Mouse (Mus musculus): ENCODE measurements around the gene Ptpn7. TPM values are rescaled to one million over a fixed set of nuclear protein-coding genes. Genes with fewer than 3 reads are reported as not detected.

Ptpn7 gene
- total RNA-seq, 2 experiments from 2014 or later: 0.22 TPM; not detected in 1

DNA sequence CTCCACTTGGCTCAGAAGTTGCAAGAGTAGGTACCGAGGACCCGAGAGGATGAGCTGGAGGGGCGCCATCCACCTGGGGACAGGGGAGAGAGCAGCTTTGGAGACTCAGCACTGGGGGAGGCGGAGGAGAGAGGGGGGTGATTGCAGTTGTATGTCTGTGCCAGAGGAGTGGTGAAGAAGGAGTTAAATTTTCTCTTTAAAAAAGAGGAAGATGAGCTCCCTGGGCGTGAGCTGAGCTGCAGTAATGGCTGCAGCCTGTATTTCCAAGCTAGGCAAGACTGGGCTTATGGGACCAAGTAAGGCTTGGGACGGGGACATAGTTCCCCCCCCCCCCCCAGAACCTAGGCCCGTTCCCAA, 15.2 kb downstream of the Ptpn7 start:
- intact Hi-C loops (cut with DNase I): no loop called here
- DNase-seq (ENCODE audit: extremely low spot score in 1 of 2, low spot score in 2 of 2): no peak

DNA sequence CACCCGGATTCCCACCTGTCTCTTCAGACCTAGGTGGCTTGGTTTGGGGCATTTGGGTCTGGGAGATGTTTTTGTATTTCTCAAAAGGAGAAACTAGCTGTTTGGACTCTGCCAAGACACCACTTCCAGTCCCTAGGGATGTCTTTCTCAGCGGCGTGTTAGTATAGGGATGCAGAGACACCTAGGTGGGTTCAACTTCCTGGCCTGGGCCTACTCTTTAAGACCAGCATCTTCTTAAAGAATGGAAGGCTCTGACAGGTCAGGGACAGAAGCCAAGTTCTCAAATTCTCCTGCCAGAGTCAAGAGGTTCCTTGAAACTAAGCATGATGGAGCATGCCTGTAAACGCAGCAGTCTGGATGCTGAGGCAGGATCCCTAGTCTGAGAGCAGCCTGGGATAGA, 16.0 kb downstream of the Ptpn7 start:
- intact Hi-C loops (cut with DNase I): no loop called here
- DNase-seq (ENCODE audit: extremely low spot score in 1 of 2, low spot score in 2 of 2): peak in 1 of 2 experiments; percentile 17

DNA sequence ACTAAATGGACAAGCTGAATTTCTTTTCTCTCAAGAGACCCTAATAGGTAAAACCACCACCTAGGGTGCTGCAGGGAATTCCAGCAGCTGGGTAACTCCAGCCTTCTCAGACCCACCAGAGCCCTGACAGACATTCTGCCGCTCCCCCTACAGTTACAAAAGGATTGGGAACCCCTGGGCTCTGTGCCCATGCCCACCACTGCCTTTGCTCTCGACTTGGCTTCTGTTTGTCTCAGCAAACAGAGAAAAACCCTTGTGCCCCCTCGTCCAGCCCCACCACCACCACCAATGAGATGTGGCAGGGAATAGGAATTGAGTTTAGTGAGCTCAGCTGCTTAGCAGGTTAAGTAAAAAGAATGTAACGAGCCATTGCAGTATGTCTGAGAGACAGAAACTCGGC, 16.5 kb downstream of the Ptpn7 start:
- intact Hi-C loops (cut with DNase I): no loop called here
- no peak for DNase-seq (ENCODE audit: extremely low spot score in 1 of 2, low spot score in 2 of 2)

DNA sequence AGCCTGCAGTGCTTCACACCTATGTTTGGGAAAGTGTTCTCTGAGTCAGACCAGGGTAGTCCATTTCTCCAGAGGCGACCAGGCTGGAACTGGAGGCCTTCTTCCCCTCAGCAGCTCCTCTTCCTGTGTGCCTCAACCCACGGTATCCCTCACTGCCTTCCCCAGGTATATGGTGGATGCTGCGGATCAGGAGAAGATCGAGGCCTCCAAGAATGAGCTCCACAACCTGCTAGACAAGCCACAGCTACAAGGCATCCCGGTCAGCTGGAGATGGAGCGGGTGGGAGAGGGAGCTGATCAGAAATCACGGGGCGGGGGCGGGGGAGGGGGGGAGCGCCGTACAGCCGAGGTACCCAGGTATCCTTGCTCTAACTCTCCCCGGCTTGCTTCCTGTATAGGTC, 21.5 kb downstream of the Ptpn7 start:
- DNase-seq (ENCODE audit: extremely low spot score in 1 of 2, low spot score in 2 of 2): no peak
- intact Hi-C loops (cut with DNase I): no loop called here

DNA sequence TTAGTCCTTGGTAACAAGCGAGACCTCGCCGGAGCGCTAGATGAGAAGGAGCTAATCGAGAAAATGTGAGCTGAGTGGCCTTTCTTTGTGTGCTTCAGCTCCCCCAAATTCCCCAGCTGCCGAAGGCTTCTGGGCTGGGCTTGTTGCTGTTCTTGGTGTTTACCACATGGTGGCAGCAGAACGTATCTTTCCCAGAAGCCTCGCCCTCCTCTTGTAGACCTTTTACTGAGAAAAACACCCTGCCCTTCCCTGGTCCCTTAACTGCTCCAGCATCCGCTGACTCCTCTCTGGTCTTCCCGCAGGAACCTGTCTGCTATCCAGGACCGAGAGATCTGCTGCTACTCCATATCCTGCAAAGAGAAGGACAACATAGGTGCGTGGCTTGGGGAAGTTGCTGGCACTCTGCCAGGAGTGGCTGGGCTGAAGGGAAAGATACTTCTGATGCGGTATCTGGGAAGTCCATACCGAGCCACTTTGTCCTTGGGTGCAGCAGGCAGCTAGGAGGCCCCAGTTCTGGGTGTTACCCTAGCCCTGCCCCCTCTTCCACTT, 22.0 kb downstream of the Ptpn7 start:
- intact Hi-C loops (cut with DNase I): no loop called here
- DNase-seq (ENCODE audit: extremely low spot score in 1 of 2, low spot score in 2 of 2): peak; percentile 74 to 88

DNA sequence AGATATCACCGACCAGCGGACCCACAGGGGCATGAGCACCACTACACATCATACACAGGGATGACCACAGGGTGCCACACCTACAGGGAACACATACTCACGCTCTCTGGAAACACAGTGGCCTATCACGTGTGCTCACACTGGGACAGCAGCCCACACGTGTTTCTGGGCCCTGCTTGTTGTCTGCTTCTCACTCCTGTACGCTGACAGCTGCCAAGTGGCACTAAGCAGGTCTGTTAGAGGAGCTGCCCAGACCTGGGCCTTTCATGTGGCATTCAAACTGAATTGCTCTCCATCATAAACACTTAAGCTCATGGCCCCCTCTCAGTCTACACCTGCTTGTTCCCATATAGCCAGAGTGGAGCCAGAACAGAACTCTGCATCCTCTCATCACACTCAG, 23.8 kb downstream of the Ptpn7 start:
- no peak for DNase-seq (ENCODE audit: extremely low spot score in 1 of 2, low spot score in 2 of 2)
- intact Hi-C loops (cut with DNase I): loop anchor here (5.0 kb wide), 1 partner anchor 216 kb away; no protein-coding TSS in a partner anchor

DNA sequence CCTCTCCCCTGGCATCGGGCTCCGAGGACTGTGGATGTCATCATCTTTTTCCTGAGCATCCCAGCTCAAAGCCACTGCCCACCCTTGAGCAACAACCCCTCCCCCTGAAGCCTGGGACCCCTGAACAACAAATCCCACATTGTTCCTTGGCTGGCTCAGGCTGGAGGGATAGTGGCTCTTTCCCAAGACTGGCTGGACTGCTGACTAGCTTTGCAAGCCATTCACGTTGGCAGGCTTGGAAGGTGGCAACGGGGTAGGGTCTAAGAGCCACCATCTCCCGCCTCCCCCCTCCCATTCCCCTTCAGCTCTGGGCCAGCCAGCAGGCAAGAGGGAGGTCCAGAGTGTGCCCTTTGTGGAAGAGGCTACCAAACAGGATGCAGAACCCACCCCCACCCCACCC, 26.1 kb downstream of the Ptpn7 start:
- peak; percentile 73 to 80 for DNase-seq (ENCODE audit: extremely low spot score in 1 of 2, low spot score in 2 of 2)

DNA sequence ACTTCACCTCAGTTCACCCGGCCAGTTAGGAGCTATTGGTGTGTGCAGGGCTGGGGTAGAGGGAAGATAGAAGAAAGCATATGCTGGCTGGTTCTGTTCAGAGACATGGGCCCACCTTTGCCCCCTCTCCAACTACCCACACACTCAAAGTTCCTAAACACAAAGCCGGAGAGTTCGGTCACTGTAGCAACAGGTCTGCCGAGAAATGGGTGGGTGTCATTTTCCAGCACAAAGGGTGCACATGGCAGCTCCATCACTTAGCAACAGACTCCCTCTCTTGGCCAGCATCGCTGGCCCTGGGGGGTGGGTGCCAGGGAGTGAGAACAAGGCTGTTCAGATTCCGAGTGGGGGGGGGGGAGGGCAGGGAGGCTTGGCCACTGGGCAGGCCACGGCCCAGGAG, 26.6 kb downstream of the Ptpn7 start:
- peak; percentile 75 to 76 for DNase-seq (ENCODE audit: extremely low spot score in 1 of 2, low spot score in 2 of 2)
- intact Hi-C loops (cut with DNase I): loop anchor here (5.0 kb wide), 1 partner anchor 213 kb away; no protein-coding TSS in a partner anchor

More for the DNA sequence above, 26.1 kb downstream of the Ptpn7 start:
- intact Hi-C loops (cut with DNase I): loop anchor here (5.0 kb wide), 1 partner anchor 214 kb away; no protein-coding TSS in a partner anchor

DNA sequence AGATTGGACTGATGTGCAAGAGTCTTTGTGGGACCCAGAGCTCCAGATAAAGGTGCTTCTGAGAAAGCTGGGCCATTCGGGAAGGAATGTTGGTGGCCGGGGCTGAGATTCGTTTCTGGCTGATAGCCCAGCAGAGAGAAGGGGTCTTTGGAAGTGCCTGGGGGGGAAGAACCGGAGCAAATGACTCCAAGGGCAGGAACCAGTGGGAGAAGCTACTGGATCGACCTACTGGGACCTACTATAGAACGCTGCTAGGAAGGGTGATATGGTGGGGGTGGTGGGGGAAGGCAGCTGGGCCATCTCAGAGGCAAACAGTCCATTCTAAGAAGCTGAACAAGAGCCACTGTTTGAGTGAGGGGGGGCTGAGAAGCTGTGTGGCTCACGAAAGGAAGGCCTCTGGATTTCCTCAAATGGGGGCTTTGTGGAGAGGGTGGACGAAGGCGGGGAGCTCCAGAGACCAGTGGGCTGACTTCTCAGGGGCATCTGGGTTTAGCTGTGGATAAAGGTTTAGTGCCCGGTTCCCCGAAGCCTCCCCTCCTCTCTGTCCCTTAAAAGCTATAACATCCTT, 27.1 kb downstream of the Ptpn7 start:
- intact Hi-C loops (cut with DNase I): loop anchor here (5.0 kb wide), 1 partner anchor 213 kb away; no protein-coding TSS in a partner anchor
- DNase-seq (ENCODE audit: extremely low spot score in 1 of 2, low spot score in 2 of 2): peak in 1 of 2 experiments; percentile 35

DNA sequence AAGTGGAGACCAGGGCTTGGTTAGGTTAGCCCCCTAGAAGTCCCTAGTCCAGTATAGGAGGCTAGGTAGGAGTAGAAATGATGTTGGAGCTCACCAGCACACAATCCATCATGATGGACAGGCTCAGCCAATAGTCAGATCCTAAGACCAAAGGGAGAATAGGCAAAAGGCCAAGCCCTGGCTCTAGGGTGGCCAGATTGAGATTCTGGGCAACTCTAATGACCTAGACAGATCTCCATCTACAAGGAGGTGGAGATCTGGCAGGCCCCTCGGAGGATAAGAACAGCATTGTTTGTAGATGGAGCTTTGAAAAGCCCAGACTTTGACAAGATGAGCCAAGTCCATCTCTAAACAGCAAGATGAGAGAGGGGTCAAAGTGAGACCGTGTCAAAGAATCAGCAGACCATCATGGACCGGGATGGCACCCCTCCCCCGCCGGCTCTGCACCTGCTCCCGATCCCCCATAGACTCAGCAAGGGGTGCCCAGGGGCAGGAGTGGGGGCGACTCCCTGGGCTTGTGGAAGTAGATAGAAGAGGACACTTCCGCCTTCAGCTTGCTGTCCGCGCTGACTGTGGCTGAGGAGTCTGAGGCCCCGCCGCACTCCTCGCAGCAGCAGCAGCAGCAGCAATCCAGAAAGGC, 28.0 kb downstream of the Ptpn7 start:
- intact Hi-C loops (cut with DNase I): no loop called here
- no peak for DNase-seq (ENCODE audit: extremely low spot score in 1 of 2, low spot score in 2 of 2)

DNA sequence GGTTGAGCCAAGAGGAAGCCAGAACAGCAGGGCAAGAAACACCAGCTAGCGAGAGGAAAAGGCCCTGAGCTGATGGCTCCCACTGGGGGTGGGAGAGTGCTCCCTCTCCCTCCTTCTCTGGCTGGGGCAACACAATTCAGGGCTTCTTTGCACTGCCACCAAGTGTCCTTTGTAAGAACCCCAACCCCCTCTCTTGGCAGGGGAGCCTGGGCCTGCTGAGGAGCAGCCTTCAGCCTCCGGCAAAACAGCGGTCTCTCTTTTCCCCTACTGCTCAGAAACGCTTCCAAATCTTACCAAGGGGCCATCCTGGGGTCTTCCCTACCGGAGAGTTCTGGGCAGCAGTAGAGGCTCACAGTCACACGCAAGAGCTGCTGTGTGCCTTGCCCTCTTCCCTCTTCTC, 30.2 kb downstream of the Ptpn7 start:
- DNase-seq (ENCODE audit: extremely low spot score in 1 of 2, low spot score in 2 of 2): peak; percentile 69 to 73
- intact Hi-C loops (cut with DNase I): no loop called here

DNA sequence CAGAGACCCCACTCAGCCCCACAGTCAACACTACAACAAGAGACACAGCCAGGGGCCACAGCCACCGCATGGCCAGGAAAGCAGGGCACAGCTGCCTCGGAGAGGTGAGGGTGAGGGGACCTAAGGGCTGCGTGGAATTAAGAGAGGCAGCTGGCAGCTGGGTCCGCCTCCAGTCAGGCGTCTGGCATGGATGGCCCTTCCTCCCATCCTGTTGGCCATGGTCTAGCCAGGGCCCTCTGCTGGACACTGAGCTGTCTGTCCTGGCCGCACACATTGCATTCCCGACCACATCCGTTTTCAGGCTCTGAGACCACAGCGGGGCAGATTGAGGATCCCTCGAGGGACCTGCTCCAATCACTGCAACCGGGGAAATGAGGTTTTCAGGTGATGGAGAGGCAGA, 34.9 kb downstream of the Ptpn7 start, which contains the start of gene Gpr37l1:
TSS of gene Gpr37l1 (minus strand) at position 247 of the 400 bp plus-strand sequence.
- DNase-seq (ENCODE audit: extremely low spot score in 1 of 2, low spot score in 2 of 2): peak; percentile 60 to 74
- intact Hi-C loops (cut with DNase I): no loop called here

DNA sequence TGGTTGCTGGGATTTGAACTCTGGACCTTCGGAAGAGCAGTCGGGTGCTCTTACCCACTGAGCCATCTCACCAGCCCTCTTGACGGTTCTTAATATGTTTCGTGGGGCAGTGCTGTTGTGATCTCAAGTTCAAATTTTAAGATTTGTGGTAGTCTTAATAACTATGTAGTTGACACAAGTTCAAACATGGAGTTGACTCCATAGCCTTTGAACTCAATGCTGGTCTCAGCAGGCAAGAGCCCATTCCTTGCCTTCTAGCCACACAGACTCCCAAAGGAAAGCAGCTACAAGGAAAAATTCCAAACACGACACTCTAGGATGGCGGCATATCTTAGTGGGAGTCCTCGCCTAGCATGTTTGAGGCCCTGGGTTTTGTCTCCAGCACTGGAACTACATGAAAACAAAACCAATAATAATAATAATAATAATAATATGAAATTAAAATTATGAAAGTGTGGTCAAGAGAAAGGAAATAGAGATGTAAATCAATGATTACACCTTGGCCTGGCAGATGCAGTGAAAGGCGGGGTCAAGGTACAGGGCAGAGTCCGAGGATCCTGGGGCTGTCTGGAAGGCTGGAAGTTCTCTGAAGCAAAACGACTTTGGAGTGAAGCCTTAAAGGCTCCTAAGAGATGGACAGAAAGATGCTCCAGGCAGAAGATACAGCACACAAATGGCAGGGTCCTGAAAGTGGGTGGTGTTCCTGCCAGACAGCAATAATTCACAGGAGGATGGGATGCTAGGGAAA, 36.1 kb downstream of the Ptpn7 start:
- intact Hi-C loops (cut with DNase I): no loop called here
- no peak for DNase-seq (ENCODE audit: extremely low spot score in 1 of 2, low spot score in 2 of 2)

DNA sequence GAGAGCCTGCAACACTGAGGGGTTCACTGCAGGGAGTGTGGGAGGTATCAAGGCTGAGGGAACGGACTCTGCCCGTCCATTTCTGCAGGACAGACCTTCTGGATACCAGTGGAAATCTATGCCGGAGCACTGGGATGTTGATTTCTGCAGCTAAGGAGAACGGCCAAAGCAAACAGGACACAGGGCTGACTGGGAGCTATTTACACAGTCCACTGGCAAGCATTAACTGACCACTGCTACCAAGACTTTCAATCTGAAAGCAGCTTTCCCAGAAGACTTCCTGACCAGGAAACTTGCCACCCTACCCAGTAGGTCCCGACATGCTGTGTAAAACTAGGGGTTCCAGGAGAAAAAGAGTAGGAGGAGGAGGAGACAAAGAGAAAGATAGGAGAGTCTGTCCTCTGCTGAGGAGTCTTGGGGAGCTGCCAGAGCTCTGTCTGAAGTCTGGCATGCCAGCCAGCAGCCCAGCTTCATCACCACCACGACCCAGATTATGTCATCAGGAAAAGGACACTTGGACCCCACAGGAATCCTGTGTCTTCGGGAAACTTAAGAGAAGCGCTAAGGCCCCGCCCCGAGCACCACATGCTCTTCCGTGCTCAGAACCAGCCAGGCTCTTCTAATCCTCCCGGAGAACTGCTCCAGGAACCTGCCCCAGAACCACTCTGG, 37.2 kb downstream of the Ptpn7 start:
- intact Hi-C loops (cut with DNase I): no loop called here
- DNase-seq (ENCODE audit: extremely low spot score in 1 of 2, low spot score in 2 of 2): peak in 1 of 2 experiments; percentile 37

DNA sequence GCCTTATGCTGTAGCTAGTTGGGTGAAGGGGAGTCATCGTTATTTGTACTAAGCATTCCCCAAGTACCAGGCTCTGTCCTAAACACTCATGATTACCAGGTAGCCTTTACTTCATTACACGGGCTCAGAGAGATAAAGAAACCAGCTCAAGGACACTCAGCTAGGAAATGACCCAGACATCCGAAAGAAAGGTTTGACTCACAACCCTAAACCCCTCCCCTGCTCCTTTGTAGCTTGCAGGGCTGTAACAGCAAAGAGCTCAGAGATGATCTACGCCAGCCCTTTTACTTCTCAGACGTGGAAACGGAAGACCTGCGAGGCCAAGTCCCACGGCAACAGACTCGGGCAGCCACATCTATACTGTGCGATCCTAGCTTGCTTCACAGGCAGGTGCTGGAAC, 37.8 kb downstream of the Ptpn7 start:
- DNase-seq (ENCODE audit: extremely low spot score in 1 of 2, low spot score in 2 of 2): no peak
- intact Hi-C loops (cut with DNase I): no loop called here

DNA sequence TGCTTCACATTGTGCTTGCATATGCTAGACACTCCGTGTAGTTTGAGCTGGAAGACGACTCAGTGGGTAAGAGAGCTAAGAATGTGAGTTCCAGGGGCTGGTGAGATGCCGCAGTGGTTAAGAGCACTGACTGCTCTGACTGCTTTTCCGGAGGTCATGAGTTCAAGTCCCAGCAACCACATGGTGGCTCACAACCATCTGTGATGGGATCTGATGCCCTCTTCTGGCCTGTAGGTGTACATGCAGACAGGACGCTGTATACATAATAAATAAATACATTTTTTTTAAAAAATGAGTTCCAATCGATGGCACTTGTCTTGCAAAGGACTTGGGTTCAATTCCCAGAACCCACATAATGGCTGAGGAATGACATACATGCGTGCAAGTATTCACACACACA, 38.7 kb downstream of the Ptpn7 start:
- intact Hi-C loops (cut with DNase I): no loop called here
- no peak for DNase-seq (ENCODE audit: extremely low spot score in 1 of 2, low spot score in 2 of 2)

DNA sequence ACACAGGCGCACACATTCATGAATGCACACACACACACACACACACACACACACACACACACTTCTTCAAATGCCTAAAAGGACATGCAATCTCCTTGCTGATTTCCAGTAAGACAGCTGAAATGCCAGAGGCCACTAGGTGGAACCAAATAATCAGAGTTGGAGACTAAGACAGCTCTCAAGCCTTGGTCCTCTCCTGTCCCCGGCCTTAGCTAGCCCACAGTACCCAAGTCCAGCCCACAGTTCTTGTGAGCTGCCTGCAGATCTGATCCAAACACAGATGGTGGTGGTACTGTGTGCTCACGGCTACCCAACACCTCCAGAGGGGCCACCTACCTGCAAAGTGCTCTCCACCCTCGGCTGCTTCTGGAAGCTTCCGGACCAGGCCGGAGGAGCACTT, 39.5 kb downstream of the Ptpn7 start:
- DNase-seq (ENCODE audit: extremely low spot score in 1 of 2, low spot score in 2 of 2): peak; percentile 69 to 74
- intact Hi-C loops (cut with DNase I): loop anchor here (2.0 kb wide), 1 partner anchor 87 kb away; the partner anchor contains the start of gene Elf3

DNA sequence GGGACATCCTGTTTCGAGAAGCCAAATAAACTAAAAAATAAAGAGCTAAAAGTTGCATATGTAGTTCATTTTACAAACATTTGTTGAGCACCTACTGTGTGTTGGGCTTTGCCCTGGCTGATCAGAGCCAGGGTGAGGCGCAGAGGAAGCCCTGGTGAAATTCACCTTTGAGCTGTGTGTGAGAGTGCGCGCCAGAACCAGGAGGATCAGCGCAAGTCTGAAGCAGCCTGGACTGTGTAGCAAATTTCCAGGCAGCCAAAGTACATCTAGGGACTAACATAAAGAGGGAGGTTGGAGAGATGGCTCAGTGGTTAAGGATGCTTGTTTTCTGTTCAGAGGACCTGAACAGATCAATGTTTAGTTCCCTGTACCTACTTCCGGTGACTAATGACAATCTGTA, 40.8 kb downstream of the Ptpn7 start:
- no peak for DNase-seq (ENCODE audit: extremely low spot score in 1 of 2, low spot score in 2 of 2)
- intact Hi-C loops (cut with DNase I): loop anchor here (2.0 kb wide), 1 partner anchor 85 kb away; the partner anchor contains the start of gene Elf3

DNA sequence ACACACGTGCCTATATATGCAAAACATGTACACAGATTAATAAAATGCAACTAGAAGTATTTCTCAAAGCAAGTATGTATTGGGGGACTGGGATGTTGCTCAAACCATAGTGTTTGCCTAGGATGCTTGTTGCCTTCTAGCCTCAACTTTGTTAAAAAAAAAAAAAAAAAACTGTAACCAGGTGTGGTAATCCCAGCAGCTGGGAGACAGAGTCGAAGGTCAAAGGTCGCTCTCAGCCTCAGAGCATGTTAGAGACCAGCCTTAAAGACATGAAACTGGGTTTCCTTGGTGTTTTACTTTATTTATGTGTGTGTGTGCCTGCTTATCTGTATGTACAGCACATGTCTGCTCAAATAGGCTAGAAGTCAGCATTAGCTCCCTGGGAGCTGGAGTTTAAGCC, 42.7 kb downstream of the Ptpn7 start:
- DNase-seq (ENCODE audit: extremely low spot score in 1 of 2, low spot score in 2 of 2): no peak
- intact Hi-C loops (cut with DNase I): no loop called here

All from left cerebral cortex, postnatal 10 days (tissue).